Mouse (Mus musculus) layer of hippocampus, adult 8-10 months (tissue): Measurements from ENCODE around the gene Rbm38. TPM values are rescaled to one million over a fixed set of nuclear protein-coding genes. Genes with fewer than 3 reads are reported as not detected.

Source experiments
- DNase-seq, 2 experiments: peaks; one replicate each; pipeline ENCODE4 v3.0.0; 2022; ENCODE audit warnings: low spot score in 2 of 2
- total RNA-seq, 4 experiments: library from RNA; stranded (reverse); gene quantifications; 2 replicates each; pipeline ENCODE4 v1.2.4; 2022

The Rbm38 gene
- 1 to 10 TPM; 3.1 to 6.3 (median 4.6) TPM for total RNA-seq

DNA sequence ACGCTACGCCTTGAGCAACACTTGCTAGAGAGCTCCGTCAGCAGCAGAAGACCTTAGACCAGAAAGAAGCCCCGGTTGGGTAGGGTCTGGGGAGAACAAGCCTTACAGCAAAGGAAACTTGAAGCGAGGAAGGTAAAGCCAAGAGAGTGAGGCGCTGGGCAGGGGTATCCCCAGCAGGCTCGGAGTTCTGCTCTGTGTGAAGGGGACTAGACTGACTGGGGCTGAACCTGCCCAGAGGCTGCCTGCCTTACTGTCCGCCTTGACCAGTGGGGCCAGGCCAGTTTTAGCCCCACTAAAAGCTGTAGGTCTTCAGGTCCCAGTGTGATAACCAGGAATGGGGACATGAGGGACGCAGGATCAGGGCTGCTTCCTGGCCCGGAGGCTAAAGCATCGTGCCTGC is at the start of gene Rbm38:
Gene Rbm38, plus strand, starts transcription at position 69 of the 400 bp plus-strand sequence.
- DNase-seq, result no peak

DNA sequence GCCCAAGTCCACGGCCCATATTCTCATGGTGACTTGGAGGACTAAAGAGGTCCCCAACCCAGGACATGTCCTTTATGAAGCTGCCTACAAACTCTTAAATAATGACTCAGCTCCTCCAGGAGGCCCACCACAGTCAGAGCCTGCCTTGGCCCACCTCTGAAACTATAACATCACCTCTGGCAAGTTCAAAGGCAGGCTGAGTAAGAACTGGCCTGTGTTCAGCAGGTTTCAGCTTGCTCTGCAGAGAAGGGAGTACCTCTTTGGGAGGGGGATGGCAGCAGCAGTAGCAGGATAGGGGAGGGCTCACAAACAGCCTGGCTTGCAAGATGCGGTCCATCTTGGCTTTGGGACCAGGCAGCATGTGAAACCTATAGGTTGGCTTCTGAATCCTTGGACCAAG is 48.4 kb upstream of the Rbm38 start:
- no peak for DNase-seq

DNA sequence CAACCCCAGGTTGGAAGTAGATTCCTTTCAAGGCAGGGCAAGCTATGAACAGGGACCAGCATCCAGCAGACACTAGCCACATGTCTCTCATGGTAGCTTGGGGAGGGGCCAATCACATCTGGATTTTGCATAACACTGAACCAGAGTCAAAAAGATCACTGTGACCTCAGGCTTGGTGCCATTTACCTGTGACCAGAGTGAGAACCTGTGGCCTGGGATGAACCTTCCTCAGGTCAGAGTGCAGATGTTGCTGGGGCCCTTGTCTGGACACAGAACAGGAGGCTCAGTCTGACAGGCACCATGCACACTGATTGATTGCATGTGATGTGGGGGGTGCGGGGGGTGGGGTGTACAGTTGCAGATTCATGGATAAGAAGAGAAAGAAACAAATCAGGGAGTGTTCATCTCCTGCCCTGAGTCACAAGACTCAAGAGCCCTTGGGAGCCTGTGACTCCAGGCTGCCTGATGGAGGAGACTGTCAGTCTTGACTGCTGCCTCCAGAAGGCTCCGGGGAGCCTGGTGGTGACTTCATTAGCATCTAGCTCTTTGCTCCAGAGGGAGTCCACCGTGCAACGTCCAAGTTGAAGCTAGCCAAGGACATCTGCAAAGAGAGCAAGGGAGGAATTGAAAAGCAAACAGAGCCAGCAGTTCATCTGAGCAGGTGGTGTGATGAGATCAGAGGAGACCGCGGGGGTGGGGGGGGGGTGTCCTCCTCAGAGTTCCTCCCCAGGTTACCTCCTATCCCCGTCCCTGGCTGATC is 46.3 kb upstream of the Rbm38 start:
- DNase-seq, result no peak

DNA sequence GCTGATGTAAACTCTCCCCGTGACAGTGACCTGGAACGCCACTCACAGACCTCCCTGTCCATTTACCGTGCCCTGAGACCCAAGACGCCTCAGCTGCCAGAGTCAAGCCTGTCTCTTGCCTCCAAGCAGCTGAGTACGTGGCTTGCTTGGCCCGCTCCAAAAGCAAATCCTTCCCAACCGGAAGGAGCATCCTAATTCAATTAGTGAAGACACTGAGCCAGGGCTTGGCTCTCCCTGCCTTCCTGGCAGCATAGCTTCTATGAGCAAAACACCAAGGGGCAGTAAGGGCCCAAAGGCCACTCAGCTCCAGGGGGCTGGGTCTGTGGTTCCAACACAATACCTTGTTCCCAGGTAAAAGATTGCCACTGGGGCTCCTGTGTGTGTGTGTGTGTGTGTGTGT is 45.6 kb upstream of the Rbm38 start:
- no peak for DNase-seq

DNA sequence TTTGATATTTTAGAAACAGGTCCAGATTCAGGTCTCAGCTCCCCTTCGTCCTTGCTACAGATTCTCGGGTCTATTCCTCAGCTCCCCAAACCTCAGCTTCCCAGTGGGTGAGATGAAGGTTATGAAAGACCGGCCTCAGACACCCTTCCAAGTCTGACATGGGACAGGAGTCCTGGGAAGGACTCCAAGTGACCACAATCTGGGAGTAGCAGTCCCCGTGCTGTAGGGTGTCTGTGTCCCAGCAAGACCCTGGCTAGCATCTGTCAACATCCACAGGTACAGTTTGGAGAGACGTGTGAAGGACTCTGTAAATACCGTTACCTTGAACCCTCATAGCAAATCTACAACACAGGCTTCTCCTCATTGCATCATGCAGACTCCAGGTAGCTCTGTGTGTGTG is 45.1 kb upstream of the Rbm38 start:
- no peak for DNase-seq

DNA sequence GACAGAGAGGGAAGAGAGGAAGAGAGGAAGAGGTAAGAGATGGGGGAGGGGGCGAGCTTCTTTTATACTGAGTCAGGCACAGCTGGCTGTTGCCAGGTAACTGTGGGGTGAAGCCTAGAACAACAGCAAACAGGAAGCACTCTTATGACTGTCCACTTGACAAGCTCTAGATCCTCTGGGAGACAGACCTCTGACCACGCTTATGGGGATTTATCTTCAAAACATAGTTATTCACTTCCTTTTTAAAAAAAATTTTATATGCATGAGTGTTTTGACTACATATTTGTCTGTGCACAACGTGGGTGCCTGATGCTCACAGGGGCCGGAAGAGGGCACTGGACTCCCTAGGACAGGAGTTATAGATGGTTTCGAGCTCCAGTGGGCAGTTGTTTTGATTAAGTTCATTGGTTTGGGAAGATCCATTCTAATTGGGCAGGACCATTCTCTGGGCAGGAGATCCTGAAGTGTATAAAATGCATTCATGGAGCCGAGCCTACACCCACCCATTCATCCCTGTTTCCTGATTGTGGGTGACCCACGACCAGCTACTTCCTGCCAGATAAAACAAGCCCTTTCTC is 43.5 kb upstream of the Rbm38 start:
- DNase-seq, result no peak

DNA sequence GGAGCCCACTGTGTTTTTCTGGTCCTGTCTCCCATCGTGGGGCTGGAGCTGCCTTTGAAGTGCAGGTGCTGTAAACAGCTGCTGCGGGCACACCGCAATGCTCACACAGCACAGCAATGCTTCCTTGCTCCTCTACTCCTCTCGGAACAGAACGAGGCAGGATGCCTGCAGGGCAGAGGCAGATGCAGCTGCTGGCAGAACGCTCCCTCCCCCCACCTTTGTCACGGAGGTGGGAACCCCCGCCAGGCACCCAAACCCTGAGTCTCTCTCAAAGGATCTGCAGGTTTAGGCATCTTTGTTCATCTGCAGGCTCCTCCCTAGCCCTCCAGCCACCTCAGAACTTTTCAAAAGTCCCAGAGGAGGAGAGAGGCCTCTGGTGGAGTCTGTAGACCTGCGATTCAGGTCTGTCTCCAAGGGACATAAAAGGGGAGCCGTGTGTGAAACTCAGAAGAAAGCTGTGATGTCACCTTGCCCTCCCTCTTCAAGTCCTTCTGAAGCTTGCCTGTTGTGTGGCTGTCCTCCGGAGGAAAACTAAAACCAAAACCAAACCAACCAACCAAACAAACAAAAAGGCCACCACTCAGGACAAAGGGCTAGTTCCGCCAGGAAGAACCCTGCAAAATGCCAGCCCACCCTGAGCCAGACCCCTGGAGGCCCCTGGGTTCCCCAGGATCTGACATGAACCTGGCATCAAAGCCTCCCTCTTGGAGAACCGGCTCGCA is 42.7 kb upstream of the Rbm38 start, which contains the start of gene Spo11:
Gene Spo11, plus strand, starts transcription at position 292 of the 722 bp plus-strand sequence.
- DNase-seq, result no peak

DNA sequence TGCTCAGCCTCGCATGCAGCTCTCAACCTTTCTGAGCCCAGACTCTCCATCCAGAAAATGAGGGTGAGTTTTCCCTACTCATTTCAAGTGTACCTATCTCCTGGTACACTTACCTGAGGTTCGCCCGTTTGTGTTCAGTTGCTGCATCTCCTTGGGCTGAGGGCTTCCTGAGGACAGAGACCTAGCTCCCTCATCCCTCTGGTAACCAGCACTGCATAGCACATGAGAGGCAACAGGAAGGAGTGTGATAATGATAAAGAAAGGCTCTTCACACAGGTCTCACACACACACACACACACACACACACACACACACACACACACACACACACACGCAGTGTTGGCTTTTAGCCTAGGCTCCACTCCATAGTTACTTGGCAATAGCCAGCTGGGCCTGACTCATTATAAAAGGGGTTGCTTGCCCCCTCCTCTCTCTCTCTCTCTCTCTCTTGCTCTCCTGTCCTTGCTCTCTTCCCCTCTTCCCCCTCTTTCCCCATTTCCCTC is 42.1 kb upstream of the Rbm38 start:
- DNase-seq, result no peak

DNA sequence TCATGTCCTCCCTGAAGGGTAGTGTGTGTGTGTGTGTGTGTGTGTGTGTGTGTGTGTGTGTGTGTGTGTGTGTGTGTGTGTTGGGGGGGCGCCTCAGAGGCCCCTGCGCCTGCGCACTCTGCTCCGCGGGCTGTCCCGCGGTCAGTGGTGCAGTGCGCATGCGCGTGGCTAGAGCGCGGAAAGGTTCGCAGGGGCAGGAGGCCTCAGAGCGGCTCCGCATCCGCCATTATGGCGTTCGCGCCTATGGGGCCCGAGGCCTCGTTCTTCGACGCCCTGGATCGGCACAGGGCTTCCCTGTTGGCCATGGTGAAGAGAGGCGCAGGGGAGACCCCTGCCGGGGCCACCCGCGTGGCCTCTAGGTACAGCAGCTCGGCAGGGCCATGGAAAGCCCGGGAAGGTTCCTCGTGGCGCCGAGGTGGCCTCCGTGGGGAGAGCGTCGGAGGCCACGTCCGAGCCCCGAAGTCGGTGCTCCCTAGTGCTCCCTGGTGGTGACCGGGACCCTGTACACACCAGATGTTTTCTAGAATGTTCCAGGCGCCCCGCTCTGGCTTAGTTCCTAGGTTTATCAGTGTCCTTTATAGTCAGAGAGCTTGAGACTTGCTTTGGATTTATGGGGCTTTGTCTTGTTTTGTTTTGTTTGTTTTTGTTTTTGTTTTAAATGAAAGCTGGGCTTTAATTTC is 40.5 kb upstream of the Rbm38 start:
- DNase-seq, result no peak

DNA sequence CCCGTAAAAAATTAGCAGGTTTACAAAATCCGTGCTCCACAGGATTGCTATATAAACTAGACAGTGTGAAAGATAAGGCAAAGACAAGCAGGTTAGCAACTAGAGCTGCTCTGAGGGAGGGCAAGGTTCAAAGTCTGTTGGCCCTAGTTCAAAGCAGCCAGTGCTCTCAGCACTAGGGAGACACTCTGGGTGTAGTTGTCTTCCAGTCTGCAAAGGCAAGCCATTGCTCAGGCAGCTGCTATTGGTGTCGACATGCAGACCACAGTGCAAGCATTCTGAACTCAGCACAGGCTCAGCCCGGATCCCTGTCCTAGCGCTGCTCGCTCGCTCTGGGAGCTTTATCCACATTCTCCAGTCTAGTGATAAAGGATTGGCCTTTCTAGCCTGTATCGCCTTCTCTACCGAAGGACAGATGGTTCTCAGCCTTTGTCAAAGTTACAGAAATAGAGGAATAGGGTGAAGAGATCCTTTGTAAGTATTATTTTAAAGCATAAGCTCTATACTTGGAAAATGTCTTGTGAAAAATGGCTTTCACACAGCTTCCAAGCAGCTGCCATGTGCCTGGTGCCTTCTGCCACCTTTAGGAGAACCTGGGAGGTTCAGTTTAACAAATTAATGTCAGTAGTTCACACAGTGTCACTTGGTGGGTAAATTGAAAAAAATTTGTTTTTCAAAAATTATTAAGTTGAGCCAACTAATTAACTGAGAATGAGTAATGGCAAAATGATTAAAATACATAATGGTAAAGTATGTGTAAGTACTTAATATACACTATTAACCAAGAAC is 37.3 kb upstream of the Rbm38 start:
- no peak for DNase-seq

DNA sequence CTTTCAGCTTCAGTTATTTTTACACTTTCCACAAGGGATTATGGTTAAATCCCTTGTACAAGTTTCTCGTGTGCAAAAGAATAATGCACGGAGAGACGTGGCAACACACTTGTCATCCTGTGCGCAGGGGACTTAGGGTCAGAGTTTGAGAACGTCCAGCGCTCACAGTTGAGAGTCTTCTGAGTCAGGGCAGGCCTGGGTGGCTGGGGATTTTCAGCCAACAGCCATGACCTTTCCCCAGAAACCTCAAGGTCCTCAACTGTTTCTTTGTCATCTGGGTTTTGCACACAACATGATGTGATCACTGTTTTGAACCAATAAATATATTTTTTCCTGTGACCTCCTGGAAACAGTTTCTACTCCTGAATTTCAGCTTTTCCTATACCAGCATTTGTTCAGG is 30.1 kb upstream of the Rbm38 start:
- no peak for DNase-seq

DNA sequence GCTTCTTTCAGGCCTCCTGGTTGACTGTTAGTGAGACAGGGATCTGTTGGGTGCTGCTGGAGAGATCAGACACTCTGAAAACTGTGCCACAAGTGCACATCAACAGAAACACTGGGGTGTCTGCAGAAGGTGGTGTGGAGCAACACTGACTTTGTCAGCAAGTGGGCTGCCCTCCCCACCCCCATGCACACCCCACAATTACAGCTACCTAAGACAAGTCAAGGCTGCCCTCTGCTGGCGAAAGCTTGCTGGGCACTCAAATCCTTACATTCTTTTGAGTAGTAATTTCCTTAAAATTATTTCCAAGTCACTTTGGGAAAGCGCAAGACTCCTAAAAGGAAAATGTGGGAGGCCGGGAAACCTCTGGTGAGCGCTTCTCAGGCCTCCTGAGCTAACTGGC is 24.1 kb upstream of the Rbm38 start:
- peak in 1 of 2 experiments; percentile 81 for DNase-seq

DNA sequence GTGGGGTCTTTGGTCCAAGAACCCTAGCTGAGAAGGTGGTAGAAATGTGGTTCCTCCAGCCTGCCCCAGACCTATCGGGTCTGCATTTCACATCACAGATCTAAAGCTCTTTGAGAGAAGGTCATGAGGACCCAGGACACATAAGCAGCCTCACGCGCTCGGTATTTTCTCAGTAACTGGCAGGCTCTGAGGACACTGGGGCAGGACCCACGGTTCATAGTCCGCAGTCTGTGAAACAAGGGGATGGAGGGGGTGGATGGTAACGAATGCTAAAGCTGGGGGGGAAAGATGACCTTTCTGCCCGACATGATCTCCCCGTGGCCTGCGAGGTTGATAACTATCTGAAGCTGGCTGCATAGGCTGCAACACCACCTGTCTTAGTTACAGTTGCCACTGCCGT is 22.6 kb upstream of the Rbm38 start:
- no peak for DNase-seq

DNA sequence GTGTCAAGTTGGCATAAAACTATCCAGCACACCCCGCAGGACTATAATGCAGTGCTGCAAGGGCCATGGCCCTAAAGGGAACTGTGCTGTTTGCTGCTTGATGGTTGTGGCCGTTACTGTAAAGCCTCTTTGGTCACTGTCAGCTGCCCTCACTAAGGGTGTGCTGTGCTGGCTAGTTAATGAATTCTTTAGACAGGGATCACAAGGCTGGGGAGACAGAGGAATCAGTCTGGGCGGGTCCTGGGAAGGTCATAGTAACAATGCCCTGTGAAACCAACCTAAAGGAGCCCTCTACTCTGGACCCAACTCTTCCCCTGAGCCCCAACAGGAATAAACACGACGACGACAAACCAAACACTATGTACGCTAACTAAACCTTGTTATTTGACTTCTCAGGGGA is 21.8 kb upstream of the Rbm38 start:
- no peak for DNase-seq

DNA sequence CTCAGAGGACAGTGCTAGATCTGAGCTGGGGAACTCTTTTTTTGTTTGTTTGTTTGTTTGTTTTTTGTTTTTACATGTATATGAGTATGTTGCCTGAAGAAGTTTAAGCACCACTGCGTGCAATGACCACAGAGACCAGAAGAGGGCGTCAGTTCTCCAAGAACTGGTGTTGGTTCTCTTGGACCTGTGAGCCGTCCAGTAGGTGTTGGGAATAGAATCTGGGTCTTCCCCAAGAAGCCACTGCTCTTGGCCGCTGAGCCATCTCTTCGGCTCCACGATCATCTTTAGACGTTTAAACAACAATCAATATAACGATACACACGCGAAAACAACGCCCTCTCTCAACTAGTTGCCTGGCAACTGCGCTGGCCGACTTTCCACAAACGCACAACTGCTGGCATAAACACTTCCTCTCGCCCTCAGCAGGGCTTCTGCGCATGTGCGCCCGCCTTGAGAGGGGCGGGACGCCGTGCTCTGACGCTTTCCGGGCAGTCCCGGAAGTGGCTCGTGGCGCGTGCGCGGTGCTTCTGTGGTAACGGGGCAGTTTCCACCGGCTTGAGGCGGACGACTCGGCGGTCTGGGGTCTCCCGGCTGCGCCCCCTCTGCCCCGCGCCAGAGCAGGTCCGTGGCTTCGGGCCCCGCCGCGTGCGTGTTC is 20.5 kb upstream of the Rbm38 start, which contains the start of gene Rae1:
Gene Rae1, plus strand, starts transcription at position 488 of the 655 bp plus-strand sequence.
- peak; percentile 95 to 98 for DNase-seq

DNA sequence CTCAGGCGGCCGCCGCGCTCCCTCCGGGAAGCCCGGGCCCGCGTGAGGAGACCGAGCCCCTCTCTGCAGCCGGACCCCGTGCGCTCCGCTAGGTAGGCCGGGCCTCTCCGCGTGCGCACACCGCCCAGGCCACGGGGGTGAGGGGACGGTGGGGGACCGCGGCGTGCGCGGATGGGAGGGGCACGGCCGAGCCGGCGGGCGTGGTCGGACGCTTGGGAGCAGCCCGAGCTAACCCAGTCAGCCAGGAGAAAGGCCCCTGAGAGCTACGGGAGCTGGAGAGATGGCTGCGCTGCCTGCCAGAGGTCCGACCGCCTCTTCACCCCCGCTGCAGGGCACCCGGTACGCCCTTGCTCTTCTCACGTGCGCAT is 20.0 kb upstream of the Rbm38 start:
- DNase-seq, result no peak

DNA sequence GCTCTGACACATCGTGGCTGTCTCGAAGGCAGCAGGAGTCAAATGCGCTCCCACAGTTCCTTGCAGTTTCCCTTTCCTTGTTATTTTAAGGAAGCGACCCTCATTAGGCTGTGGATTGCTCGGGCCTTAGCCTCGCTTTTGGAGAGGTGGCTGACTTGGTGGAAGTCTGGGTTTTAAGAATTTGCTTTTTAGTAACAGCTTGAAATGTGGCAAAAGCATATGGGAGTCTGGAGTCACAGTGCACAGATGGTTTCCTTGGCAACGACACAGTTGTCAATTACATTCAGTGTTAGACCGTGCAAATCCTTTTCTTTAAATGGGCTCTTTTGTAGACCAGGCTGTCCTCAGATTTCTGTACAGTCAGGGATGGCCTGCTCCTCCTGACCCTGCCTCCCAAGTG is 19.4 kb upstream of the Rbm38 start:
- peak in 1 of 2 experiments; percentile 64 for DNase-seq

DNA sequence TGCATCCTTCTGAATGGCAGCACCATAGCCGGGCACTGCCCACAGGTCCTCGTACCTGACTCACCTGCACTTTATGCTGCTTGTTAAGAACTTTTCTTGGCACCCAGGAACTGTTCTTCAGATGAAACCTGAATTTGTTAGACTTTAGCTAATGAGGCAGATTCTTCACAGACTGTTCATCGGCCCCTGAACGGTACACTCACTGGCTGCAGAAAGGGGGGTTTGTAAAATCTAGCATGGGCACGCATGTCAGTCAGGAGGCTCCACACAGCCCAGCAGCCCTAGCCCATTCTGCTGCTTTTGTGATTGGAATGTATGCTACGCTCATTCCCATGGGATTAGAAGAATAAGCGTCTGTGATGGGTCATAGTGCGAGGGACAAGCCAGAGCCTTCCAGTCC is 16.6 kb upstream of the Rbm38 start:
- DNase-seq, result no peak

DNA sequence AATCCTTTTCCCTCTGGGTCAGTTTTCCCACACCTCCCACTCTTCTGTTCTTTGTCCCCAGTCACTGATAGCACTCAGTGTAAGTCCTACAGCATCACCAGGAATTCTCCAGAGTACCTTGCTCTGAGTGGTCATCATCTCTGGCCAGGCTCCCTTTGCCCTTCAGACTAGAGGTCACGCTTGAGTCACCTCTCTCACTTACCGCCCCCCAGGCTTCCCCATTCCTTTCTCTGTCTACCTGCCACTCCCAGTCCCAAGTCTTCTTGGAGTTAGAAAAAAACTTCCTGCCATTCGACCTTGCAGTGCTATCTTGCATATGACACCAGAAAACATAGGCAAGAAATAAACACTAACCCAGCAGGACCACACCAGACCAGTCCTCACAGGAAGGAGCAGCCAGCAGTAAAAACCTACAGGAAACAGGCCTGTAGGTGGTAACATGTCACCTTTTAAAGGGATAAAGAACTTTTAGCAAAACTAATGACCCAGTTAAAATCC is 10.0 kb upstream of the Rbm38 start:
- DNase-seq, result no peak

DNA sequence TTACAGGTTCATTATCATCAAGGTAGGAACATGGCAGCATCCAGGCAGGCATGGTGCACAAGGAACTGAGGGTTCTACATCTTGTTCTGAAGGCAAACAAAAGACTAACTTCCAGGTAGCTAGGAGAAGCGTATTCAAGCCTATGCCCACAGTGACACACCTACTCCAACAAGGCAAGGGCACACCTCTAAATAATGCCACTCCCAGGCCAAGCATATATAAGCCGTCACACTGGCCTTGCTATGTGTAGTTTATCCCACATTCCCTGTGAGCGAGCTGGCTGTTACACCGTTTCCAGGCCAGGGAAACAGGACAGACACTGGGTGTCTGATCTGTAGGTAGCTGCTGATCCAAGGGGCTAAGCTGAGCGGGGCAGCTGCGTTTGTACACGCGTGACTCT is 8.9 kb upstream of the Rbm38 start:
- DNase-seq, result no peak
